Mouse (Mus musculus): ENCODE measurements around the gene Znhit3. TPM values are rescaled to one million over a fixed set of nuclear protein-coding genes. Genes with fewer than 3 reads are reported as not detected.
A peak's percentile ranks its signal among the peaks of the same experiment; 100 is the strongest.
"Not testable (repeated sequence)": the region's sequence is repeated elsewhere in the genome, so short reads cannot be mapped to it uniquely, and the experiment has no call there.

Znhit3 gene
- polyA plus RNA-seq, 1 experiment from 2014 or later: 51.6 TPM

DNA sequence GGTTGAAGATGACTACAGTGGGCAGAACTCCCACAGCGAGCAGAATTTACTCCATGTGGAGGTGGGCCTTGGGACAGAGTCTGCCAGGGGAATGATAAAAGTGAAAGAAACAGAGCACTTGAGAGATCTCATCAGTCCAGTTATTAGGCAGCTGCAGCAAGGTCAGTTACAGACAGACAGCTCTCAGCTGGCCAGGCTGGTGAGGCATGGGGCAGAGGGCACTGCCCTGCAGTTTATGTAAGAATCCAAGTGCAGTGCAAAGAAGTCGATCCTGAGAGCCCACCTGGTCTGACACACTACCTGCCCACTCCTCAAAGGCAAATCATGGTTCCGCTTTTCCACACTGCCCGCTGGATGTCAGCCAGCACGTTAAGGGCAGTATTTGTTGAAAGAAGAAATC is 29.9 kb downstream of the Znhit3 start:
- WGBS: 83% methylated on average over 5 of the region's 5 CpGs
- ATAC-seq: peak; percentile 26; the same call in 1 of the 2 replicates
- Histone ChIP-seq H3K4me2 (replicated peaks) (no peak overlapping the region), H3K27ac (peak overlapping the region; percentile 74; the same call in 1 of the 2 replicates), H3K36me3 (peaks cover 16% of the 10 kb centered on the region; the same call in 1 of the 2 replicates), H3K9ac (no peak overlapping the region), H3K4me3 (replicated peaks) (no peak overlapping the region), H3K9me3 (no peaks in the 10 kb centered on the region), H3K4me1 (replicated peaks) (0 out of 2 replicates have a peak, but pooled peaks cover 3% of the 10 kb centered on the region), H3K27me3 (replicated peaks) (no peaks in the 10 kb centered on the region)

DNA sequence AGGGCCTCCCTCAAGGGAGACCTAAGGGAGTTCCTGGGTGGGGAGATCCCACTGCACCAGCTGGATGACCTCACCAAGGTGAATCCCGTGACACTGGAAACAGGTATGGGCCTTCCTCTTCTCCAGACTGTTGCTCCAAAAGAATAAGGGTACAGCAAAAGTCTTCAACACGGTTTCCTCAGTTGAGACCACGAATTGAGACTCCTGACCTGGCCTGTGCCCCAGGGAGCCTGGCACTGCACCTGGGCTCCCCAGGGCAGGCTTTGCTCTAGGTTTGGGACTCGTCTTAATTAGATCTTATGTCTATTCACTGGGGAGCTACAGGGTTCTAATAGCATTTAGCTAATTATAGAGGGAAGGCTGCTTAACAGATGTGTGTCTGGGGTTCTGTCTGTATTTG is 30.9 kb downstream of the Znhit3 start:
- no peak overlapping the region for H3K4me2 ChIP-seq (replicated peaks)
- no peaks in the 10 kb centered on the region for H3K9me3 ChIP-seq
- H3K36me3 ChIP-seq: peaks cover 16% of the 10 kb centered on the region; the same call in 1 of the 2 replicates
- 0 out of 2 replicates have a peak, but pooled peaks cover 3% of the 10 kb centered on the region for H3K4me1 ChIP-seq (replicated peaks)
- no peaks in the 10 kb centered on the region for H3K27me3 ChIP-seq (replicated peaks)
- WGBS: 86% methylated on average over 4 of the region's 4 CpGs
- ATAC-seq: no peak
- no peak overlapping the region for H3K4me3 ChIP-seq (replicated peaks)
- no peak overlapping the region for H3K9ac ChIP-seq
- H3K27ac ChIP-seq: no peak overlapping the region

DNA sequence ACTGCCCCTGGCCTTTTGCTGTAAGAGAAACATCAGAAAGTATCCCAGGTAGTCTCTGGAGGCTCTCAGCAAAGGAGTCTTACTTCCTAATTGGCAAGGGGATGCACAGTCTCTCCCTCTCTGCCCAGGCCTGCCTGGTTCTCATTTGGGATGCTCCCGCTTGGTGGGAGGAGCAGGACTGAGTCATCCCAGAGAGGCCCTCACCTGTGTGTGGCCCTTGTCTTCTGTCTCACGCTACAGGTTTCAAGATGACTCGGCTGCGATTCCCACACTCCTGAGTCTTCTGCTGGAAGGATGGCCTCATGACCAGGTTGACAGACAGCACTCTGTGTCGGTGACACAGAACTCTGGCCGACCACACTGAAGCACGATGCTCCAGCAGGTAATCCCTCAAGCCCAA is 33.8 kb downstream of the Znhit3 start:
- H3K36me3 ChIP-seq: 0 out of 2 replicates have a peak, but pooled peaks cover 7% of the 10 kb centered on the region
- no peak overlapping the region for H3K9ac ChIP-seq
- no peaks in the 10 kb centered on the region for H3K9me3 ChIP-seq
- no peaks in the 10 kb centered on the region for H3K27me3 ChIP-seq (replicated peaks)
- 89% methylated on average over 7 of the region's 7 CpGs for WGBS
- ATAC-seq: no peak
- no peak overlapping the region for H3K4me3 ChIP-seq (replicated peaks)
- no peak overlapping the region for H3K4me2 ChIP-seq (replicated peaks)
- no peak overlapping the region for H3K27ac ChIP-seq
- peaks cover 8% of the 10 kb centered on the region; the same call in 1 of the 2 replicates for H3K4me1 ChIP-seq (replicated peaks)

DNA sequence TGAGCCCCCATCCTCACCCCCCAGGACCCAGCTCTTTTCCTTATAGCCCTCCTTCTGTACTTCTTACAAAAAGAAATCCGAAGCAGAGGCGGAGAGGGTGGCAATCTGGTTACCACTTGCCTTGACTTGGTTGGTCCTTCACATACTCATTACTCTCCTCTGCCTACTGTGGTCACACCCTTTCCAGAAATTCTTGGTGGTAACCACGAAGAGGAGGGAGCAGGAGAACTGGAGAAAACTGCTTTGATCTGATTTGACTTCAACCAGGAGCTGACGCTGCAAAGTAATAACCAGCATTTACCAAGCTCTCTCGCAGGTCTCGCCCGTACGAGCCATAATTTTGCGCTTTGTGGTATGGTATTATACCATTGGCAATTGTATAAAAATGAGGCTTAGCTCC is 35.2 kb downstream of the Znhit3 start:
- peak overlapping the region; percentile 91 for H3K27ac ChIP-seq

DNA sequence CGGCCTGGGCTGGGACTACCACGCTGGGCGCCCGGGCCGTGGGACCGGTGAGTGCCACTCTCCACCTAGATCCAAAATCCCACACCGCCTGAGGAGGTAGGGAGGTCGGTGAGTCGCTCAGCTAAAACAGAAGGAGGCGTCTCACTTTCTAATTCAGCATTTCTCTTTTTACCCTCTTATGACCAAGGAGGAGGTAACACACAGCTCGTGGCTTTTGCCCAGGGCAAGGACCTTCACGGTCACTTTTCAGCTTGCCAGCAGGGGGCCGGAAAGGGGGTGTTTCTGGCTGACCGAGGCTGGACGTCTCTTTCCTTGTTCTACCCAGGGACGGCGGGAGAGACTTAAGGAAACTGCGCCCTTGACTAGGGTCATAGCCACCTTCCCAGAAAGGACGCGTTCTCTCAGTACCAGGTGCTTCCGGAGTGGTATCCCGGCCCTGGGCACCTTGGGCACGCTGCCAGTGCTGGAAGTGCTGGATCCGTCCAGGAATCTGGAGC is 35.7 kb downstream of the Znhit3 start:
- under 1% methylated on average over 24 of the region's 24 CpGs for WGBS
- Histone ChIP-seq H3K4me1 (replicated peaks) (peaks cover 5% of the 10 kb centered on the region; the same call in 1 of the 2 replicates), H3K27ac (peak overlapping the region; percentile 91), H3K4me3 (replicated peaks) (peak overlapping the region; percentile 74), H3K27me3 (replicated peaks) (no peaks in the 10 kb centered on the region), H3K4me2 (replicated peaks) (peak overlapping the region; percentile 85), H3K36me3 (0 out of 2 replicates have a peak, but pooled peaks cover 3% of the 10 kb centered on the region), H3K9me3 (no peaks in the 10 kb centered on the region), H3K9ac (peak overlapping the region; percentile 68)
- ATAC-seq: peak; percentile 78

More for the DNA sequence above, 35.2 kb downstream of the Znhit3 start:
- Histone ChIP-seq H3K4me2 (replicated peaks) (peak overlapping the region; percentile 85), H3K36me3 (0 out of 2 replicates have a peak, but pooled peaks cover 3% of the 10 kb centered on the region), H3K27me3 (replicated peaks) (no peaks in the 10 kb centered on the region), H3K9ac (peak overlapping the region; percentile 68), H3K9me3 (no peaks in the 10 kb centered on the region), H3K4me1 (replicated peaks) (peaks cover 5% of the 10 kb centered on the region; the same call in 1 of the 2 replicates), H3K4me3 (replicated peaks) (peak overlapping the region; percentile 74)
- peak; percentile 9 for ATAC-seq
- 40% methylated on average over 9 of the region's 9 CpGs for WGBS

DNA sequence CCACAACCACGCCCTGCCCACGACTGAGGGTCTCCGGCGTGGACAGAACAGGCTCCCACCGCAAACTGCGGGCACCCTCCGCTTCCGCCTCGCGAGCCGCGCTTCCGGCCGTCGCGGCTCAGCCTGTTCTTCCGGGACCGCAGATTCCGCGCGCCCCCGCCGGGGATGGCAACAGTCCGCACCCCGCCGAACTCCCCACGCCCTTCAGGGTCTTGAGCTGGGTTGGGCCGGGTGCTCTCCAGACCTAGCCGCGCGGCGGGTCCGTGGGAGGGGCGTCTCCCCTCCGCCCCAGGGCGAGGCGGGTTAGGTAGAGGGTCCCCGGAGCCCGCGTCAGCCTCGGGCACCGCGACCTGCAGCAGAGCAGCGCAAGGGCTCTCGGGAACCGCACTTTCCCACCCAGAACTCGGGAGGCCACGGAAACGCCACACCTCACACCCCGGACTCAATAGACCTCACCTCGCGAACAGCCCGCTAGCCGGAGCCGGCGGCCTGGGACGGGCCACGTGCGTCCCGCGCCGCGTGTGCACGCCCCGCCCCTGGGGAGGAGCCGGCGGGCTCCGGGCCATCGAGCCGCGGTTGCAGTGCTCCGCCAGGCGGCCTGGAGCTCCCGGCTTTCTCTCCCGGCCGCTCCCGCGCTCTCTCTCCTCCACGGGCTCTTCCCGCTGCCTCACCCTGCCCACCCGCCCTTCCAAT is 36.2 kb downstream of the Znhit3 start, which contains the start of the genes Myo19 and Pigw:
Myo19 (plus strand) TSS at position 377 of the 693 bp plus-strand sequence.
Pigw (minus strand) TSS at position 514 of the 693 bp plus-strand sequence.
- H3K4me3 ChIP-seq (replicated peaks): peak within 1 kb of the TSS; percentile 74
- no peaks in the 10 kb centered on the region for H3K27me3 ChIP-seq (replicated peaks)
- peak within 1 kb of the TSS; percentile 85 for H3K4me2 ChIP-seq (replicated peaks)
- peaks cover 5% of the 10 kb centered on the region; the same call in 1 of the 2 replicates for H3K4me1 ChIP-seq (replicated peaks)
- H3K9ac ChIP-seq: peak within 1 kb of the TSS; percentile 68
- under 1% methylated on average over 80 of the region's 81 CpGs for WGBS
- ATAC-seq: peak; percentile 98
- 0 out of 2 replicates have a peak, but pooled peaks cover 3% of the 10 kb centered on the region for H3K36me3 ChIP-seq
- H3K9me3 ChIP-seq: no peaks in the 10 kb centered on the region
- peak within 1 kb of the TSS; percentile 91 for H3K27ac ChIP-seq

DNA sequence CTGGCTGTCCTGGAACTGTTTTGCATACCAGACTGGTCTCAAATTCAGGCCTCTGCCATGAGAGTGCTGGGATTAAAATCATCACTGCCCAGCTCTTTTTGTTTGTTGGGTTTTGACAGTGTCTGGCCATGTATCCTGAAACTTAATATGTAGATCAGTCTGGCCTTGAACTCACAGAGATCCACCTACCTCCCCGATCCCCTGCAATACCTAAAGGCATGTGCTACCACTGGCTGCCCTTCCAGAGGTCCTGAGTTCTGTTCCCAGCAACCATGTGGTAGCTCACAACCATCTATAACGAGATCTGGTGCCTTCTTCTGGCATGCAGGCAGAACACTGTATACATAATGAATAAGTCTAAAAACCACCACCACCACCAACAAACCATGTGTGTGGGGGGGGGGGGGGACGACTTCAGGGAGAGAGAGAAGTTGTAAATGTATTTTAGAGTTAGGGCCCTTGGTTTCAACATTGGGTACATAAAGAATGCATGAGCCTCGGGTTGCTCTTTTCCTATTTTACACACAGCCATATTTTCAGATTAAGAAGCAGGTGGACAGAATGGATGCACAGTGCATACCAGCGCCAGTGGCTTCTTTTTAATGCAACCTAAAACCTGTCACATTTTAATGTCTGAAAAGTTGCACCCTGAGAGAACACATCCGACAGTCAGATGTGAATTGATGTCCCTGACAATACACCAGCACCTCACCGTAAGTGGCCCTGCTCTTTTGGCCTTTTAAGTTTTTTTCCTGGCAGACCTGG is 37.0 kb downstream of the Znhit3 start:
- no peak for ATAC-seq
- Histone ChIP-seq H3K27ac (peak overlapping the region; percentile 91), H3K36me3 (0 out of 2 replicates have a peak, but pooled peaks cover 3% of the 10 kb centered on the region), H3K4me2 (replicated peaks) (peak overlapping the region; percentile 85), H3K9me3 (no peaks in the 10 kb centered on the region), H3K27me3 (replicated peaks) (no peaks in the 10 kb centered on the region), H3K9ac (peak overlapping the region; percentile 68), H3K4me3 (replicated peaks) (peak overlapping the region; percentile 74), H3K4me1 (replicated peaks) (peaks cover 5% of the 10 kb centered on the region; the same call in 1 of the 2 replicates)
- 13% methylated on average over 7 of the region's 7 CpGs for WGBS

DNA sequence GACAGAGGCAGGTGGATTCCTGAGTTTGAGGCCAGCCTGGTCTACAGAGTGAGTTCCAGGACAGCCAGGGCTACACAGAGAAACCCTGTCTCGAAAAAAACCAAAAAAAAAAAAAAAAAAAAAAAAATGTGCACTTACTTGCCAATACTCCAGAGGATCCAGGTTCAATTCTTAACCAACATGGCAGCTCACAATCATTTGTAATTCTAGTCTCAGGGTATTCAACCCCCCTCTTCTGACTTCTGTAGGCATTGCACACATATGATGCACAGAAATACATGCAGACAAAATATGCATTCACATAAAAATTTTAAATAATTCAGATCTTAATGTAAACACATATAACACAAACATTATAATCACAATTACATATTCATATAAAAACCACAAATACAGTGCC is 40.1 kb downstream of the Znhit3 start:
- H3K27me3 ChIP-seq (replicated peaks); H3K4me1 ChIP-seq (replicated peaks); H3K9ac ChIP-seq; H3K4me3 ChIP-seq (replicated peaks); H3K36me3 ChIP-seq; H3K4me2 ChIP-seq (replicated peaks); H3K27ac ChIP-seq; H3K9me3 ChIP-seq; ATAC-seq: not testable (repeated sequence)
- 75% methylated on average over 1 of the region's 1 CpGs for WGBS

DNA sequence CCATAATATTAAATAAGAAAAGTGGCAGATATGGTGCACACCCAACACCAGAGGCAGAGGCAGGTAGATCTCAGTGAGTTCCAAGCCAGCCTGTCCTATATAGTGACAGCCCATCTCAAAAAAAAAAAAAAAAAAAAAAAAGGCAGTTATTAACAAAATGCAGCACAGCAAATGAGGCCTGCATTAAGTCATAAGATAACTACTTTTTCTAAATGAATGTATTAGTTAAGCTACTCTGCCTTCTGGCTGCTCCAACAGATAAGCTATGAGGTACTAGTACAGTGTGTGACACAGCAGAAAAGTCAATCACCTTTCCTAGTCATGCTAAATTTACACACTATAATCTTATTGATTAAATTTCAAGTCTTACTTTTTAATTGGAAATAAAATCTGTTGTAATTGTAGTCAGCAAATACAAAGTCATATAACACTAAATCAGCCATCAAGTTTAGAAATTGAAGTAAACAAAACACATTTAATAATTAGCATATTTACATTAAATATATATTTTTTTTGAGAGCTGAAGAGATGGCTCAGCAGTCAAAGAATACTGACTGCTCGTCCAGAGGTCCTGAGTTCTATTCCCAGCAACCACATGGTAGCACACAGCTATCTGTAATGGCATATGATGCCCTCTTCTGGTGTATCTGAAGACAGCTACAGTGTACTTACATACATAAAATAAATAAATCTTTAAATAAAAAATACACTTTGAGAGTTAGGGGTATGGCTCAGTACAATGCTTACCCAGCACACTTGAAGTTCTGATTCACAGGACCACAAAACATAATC is 42.9 kb downstream of the Znhit3 start:
- Histone ChIP-seq H3K4me1 (replicated peaks) (no peaks in the 10 kb centered on the region), H3K4me3 (replicated peaks) (no peak overlapping the region), H3K9me3 (no peaks in the 10 kb centered on the region), H3K9ac (no peak overlapping the region), H3K36me3 (no peaks in the 10 kb centered on the region), H3K4me2 (replicated peaks) (no peak overlapping the region), H3K27ac (no peak overlapping the region), H3K27me3 (replicated peaks) (no peaks in the 10 kb centered on the region)
- ATAC-seq: no peak
- WGBS: 86% methylated on average over 1 of the region's 1 CpGs

DNA sequence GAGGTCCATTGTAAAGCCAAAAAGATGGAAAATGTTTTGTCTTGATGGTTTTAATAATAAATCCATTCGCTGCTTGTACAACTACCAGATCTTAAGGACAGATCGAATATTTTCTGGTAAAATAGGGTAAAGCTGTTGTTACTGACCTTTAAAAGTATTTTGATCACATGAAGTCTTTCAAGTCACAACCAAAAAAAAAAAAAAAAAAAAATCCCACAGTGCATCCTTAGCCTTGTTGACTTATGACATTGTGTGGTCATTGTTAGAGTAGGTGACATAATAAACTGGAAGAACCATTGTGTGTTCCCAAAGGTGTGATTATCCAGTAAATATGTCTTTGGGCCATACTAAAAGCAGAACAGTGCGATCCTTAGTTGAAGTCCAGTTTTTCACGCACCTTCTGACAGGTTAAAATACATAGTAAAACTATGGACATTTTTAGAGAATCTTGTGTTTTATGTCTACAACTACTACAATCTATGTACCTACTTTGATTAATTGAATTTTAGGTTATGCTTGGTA is 44.6 kb downstream of the Znhit3 start:
- WGBS: 62% methylated on average over 4 of the region's 4 CpGs
- Histone ChIP-seq H3K9me3 (no peaks in the 10 kb centered on the region), H3K4me1 (replicated peaks) (0 out of 2 replicates have a peak, but pooled peaks cover 3% of the 10 kb centered on the region), H3K27ac (peak overlapping the region; percentile 99), H3K4me2 (replicated peaks) (peak overlapping the region; percentile 63), H3K9ac (peak overlapping the region; percentile 83), H3K36me3 (no peaks in the 10 kb centered on the region), H3K27me3 (replicated peaks) (no peaks in the 10 kb centered on the region), H3K4me3 (replicated peaks) (peak overlapping the region; percentile 86)
- no peak for ATAC-seq

DNA sequence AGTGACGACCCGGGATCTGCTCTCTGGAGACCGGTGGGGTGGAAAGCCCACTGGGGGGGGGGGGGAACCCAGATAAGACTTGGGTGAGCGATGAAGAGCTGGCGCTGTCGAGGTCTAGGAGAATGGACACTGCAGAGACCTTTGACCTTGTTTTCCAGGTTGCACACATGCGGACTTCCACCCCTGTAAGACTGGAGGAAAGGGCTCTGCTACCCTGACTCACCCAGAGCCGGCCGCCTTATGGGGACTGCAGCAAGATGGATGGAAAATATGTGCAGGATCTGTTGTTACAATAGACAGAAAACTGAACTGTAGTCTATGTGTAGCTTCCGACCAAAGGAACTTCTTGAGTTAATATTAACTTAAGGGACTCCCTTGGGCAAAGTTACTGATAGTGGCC is 45.1 kb downstream of the Znhit3 start:
- H3K4me2 ChIP-seq (replicated peaks): peak overlapping the region; percentile 63
- H3K27ac ChIP-seq: peak overlapping the region; percentile 99
- WGBS: under 1% methylated on average over 10 of the region's 10 CpGs
- H3K27me3 ChIP-seq (replicated peaks): no peaks in the 10 kb centered on the region
- peaks cover 3% of the 10 kb centered on the region; the same call in 1 of the 2 replicates for H3K4me1 ChIP-seq (replicated peaks)
- H3K9me3 ChIP-seq: no peaks in the 10 kb centered on the region
- no peaks in the 10 kb centered on the region for H3K36me3 ChIP-seq
- ATAC-seq: peak; percentile 59
- peak overlapping the region; percentile 86 for H3K4me3 ChIP-seq (replicated peaks)
- peak overlapping the region; percentile 83 for H3K9ac ChIP-seq
